Mouse (Mus musculus): ENCODE measurements around the gene Tox4.

Gene Tox4

DNA sequence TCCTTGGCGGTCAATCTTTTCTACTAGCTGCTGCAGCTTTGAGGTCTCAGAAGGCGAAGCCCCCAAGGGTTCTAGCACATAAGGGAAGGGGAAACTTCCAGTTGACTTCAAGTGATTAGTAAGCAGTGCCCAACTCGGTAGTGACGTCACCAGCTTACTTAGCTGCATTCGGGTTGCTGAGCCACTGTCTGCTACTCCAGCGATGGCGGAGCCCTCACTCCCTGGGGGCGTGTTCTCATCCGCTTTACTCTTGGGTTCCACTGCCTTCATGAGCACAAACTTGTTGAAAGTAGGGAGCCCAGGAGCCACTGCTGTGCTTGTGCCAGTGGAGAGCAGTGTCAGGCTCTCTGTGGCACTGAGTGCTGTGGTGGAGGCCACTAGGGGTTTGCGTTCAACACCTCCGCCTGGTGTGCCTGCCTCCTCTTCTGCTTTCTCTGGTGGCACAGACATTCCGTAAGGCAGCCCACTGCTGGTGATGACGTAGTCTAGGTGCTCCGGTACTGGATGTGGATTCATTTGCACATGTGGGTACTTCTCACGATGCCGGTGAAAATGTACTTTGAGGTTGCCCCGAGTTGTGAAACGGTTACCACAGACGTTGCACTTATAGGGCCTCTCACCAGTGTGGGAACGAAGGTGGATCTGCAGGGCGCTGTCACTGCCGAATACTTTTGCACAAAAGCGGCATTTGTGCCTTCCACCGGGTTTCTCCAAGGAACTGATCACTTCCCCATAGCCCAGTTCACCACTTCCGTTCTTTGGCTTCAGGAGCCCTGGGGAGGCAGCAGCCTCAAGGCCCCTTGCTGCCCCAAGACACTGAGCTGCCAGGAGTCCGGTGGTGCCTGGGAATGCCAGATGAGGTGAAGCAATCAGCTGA, 35.2 kb downstream of the Tox4 start:
- in situ Hi-C loops (cut with MboI), result loop anchor here (25.0 kb wide), 1 partner anchor 427 kb away; the partner anchor contains the start of genes Mettl17 and Slc39a2

- in situ Hi-C loops (cut with MboI), result loop anchor here (25.0 kb wide), 1 partner anchor 427 kb away; the partner anchor contains the start of genes Mettl17 and Slc39a2
These were observed 35.8 kb downstream of the Tox4 start for GRCm38 (mm10) chr14:52314808-52315150.

- in situ Hi-C loops (cut with MboI), result loop anchor here (25.0 kb wide), 1 partner anchor 428 kb away; the partner anchor contains the start of genes Mettl17 and Slc39a2
These were observed 36.4 kb downstream of the Tox4 start for GRCm38 (mm10) chr14:52315283-52315780.

- in situ Hi-C loops (cut with MboI), result loop anchor here (25.0 kb wide), 1 partner anchor 429 kb away; the partner anchor contains the start of genes Mettl17 and Slc39a2
These were observed 37.0 kb downstream of the Tox4 start for GRCm38 (mm10) chr14:52315792-52316440.

GRCm38 (mm10) chr14:52316441-52317225, 37.7 kb downstream of the Tox4 start:
- in situ Hi-C loops (cut with MboI), result loop anchor here (25.0 kb wide), 1 partner anchor 429 kb away; the partner anchor contains the start of genes Mettl17 and Slc39a2

- in situ Hi-C loops (cut with MboI), result loop anchor here (25.0 kb wide), 1 partner anchor 432 kb away; the partner anchor contains the start of genes Mettl17 and Slc39a2
These were observed 40.4 kb downstream of the Tox4 start for GRCm38 (mm10) chr14:52319361-52319760.

DNA sequence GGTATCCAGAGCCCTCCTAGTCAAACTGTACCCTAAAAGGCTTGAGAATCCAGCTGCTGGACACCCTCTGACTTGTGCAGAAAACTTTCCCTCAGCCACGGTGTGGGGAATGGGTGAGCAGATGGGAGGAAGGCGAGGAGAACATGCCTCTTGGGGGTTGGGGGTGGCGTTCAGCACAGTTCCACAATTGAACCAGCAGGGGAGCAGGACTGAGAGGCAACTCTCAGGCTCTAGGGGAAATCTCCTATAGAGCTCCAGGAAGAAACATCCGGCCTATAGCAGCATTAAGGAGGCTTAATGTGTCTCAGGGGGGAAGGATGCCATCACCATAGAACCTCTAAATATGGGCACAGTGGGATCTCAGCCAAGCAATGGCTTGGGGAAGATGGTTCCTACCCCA, 46.9 kb downstream of the Tox4 start:
- in situ Hi-C loops (cut with MboI), result no loop called here

DNA sequence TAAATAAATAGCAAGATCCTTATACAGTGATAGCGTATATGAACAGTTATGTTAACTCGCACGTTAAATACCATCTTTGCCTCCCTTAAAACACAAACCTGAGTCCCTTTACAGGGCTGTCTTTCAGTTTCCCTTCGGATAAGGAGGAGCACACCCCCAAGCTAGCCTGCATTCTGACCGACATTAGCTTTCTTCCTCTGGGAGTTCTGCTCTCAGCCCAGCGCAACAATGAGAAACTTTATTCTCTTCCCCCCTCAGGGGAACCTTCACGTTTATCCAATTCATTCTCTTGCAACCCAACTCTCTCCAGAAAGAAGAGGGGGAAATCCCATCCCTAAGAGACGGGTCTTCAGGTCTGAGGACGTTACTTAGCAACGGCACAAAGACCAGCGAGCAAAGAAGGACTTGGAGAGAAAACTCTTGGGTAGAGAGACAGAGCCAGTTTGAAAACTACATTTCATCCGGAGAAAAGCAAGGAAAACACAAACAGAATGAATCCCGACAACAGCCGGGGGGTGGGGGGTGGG, 48.5 kb downstream of the Tox4 start:
- in situ Hi-C loops (cut with MboI), result no loop called here

- in situ Hi-C loops (cut with MboI), result no loop called here
These were observed 49.2 kb downstream of the Tox4 start, which contains the start of gene Sall2 for GRCm38 (mm10) chr14:52327910-52328812. Gene Sall2, minus strand, starts transcription at chr14:52328762.

GRCm38 (mm10) chr14:52331069-52331750, 52.3 kb downstream of the Tox4 start:
- in situ Hi-C loops (cut with MboI), result no loop called here

DNA sequence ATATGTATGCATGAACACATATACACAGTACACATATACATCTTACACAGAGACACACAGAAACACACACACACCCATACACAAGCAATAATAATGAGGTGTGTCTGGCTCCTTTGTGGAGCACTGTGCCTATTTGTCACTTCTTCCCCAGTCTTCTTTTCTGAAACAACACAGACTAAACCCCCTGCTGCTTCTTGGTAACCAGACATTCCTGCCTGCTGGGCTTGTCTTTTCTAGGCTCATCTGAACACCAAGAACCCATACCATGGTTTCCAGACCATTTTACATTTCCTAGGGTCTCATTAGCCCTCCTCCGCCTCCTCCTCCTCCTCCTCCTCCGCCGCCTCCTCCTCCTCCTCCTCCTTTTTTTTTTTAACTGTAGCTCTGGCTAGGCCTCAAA, 53.2 kb downstream of the Tox4 start:
- in situ Hi-C loops (cut with MboI), result no loop called here

DNA sequence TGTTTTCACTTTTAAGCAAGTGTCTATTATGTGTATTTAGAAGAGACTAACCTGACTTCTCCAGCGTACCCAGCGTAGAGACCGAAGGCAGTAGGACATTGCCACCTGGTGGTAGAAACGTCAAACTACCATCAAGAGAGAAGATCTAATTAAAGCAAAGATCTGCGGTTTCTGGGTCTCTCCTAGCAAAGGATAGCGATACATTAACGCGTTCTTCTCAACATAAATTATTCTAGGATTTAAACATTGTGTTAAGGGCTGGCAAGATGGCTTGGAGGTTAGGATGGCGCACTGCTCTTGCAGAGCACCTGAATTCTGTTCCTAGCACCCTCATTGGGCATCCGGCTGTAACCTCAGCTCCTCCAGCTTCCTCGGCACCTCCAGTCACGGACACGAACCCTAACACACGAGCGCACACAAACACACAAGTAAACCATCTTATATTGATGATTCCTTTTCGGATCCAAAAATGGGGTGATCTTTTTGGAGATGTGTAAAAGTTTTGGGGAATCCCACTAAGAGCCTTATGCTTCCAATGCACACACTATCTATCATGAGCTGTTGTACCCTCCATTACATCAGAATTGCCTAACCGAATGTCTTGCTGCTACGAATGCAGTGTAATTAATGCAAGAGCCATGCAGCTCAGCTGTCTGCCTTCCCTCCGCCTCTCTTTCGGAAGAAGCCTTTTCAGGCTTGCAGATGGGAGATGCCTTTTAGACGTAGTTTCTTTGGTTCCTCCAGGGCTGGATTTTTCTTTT, 60.0 kb downstream of the Tox4 start:
- in situ Hi-C loops (cut with MboI), result no loop called here

GRCm38 (mm10) chr14:52339512-52339852, 60.5 kb downstream of the Tox4 start:
- in situ Hi-C loops (cut with MboI), result no loop called here

Data from mature B cell (primary cell).